Mouse (Mus musculus) MEL (cell line): ENCODE measurements at regions not wholly inside any gene's neighbourhood (a gene's known extent, or its start where the extent isn't known, plus 50 kb on each side); places are given as distances from the start of the nearest gene placed in this dataset.

ENCODE experiments used
- DNase-seq: peaks from one replicate; pipeline ENCODE4 v3.0.0; 2011; ENCODE audit warnings: low read depth, low spot score
- H3K27ac ChIP-seq: 2 replicates; pipeline ENCODE4 v1.5.1; 2012; ENCODE audit warnings: low read depth, mild to moderate bottlenecking, control low read depth, low read length, moderate library complexity; ENCODE audit not compliant: control insufficient read depth
- H3K27me3 ChIP-seq, 2 experiments: fragments of 150-350 bp in 1 of 2; sonication (generic) in 1 of 2; 2 replicates each; pipeline ENCODE4 v1.6.1; 2012; ENCODE audit warnings: low read length in 2 of 2, mild to moderate bottlenecking in 2 of 2, improper control_type of control experiment in 1 of 2, moderate library complexity in 1 of 2; ENCODE audit not compliant: insufficient read depth in 2 of 2, control insufficient read depth in 1 of 2
- H3K36me3 ChIP-seq, 2 experiments: 2 replicates each; pipeline ENCODE4 v1.6.1; 2012 to 2014; ENCODE audit warnings: low read length in 2 of 2, improper control_type of control experiment in 1 of 2, inconsistent platforms in 1 of 2, mild to moderate bottlenecking in 1 of 2; ENCODE audit not compliant: insufficient read depth in 2 of 2, control insufficient read depth in 1 of 2
- H3K4me1 ChIP-seq, 2 experiments: fragments of 150-350 bp in 1 of 2; sonication (generic) in 1 of 2; 2 replicates each; pipeline ENCODE4 v1.6.1; 2012; ENCODE audit warnings: low read length in 2 of 2, improper control_type of control experiment in 1 of 2, mild to moderate bottlenecking in 1 of 2; ENCODE audit not compliant: insufficient read depth in 2 of 2, control insufficient read depth in 1 of 2
- H3K4me3 ChIP-seq, 2 experiments: fragments of 150-350 bp in 1 of 2; sonication (generic) in 1 of 2; 2 replicates each; pipeline ENCODE4 v1.5.1; 2012; ENCODE audit warnings: low read depth in 2 of 2, low read length in 2 of 2, mild to moderate bottlenecking in 2 of 2, moderate library complexity in 2 of 2, control low read depth in 1 of 2, improper control_type of control experiment in 1 of 2; ENCODE audit not compliant: control insufficient read depth in 1 of 2, insufficient read depth in 1 of 2
- H3K79me2 ChIP-seq: 2 replicates; pipeline ENCODE4 v1.6.1; 2012; ENCODE audit warnings: mild to moderate bottlenecking, low read length, moderate library complexity; ENCODE audit not compliant: control insufficient read depth, poor library complexity, insufficient read depth
- H3K9ac ChIP-seq: 2 replicates; pipeline ENCODE4 v1.6.1; 2012; ENCODE audit warnings: low read depth, mild to moderate bottlenecking, control low read depth, low read length, moderate library complexity; ENCODE audit not compliant: control insufficient read depth, poor library complexity, severe bottlenecking
- H3K9me3 ChIP-seq: fragments of 150-350 bp; sonication (generic); replicated peaks from 2 replicates; pipeline ENCODE4 v1.6.1; 2012; ENCODE audit warnings: mild to moderate bottlenecking, low read length, improper control_type of control experiment, moderate library complexity; ENCODE audit not compliant: insufficient read depth
- BHLHE40 ChIP-seq: IDR thresholded peaks from 2 replicates; pipeline ENCODE4 v1.6.1; 2012; ENCODE audit warnings: low read depth, mild to moderate bottlenecking, inconsistent platforms, low read length, improper control_type of control experiment, borderline replicate concordance
- CHD1 ChIP-seq: IDR thresholded peaks from 2 replicates; pipeline ENCODE4 v1.6.1; 2012; ENCODE audit warnings: low read depth, mild to moderate bottlenecking, inconsistent platforms, low read length, improper control_type of control experiment
- CHD2 ChIP-seq: IDR thresholded peaks from 2 replicates; pipeline ENCODE4 v1.6.1; 2011; ENCODE audit warnings: low read length, improper control_type of control experiment
- E2F4 ChIP-seq: IDR thresholded peaks from 2 replicates; pipeline ENCODE4 v1.6.1; 2011; ENCODE audit warnings: low read depth, low read length, improper control_type of control experiment, borderline replicate concordance
- GABPA ChIP-seq: IDR thresholded peaks from 2 replicates; pipeline ENCODE4 v1.6.1; 2012; ENCODE audit warnings: low read depth, mild to moderate bottlenecking, inconsistent platforms, low read length, improper control_type of control experiment, moderate library complexity
- GATA1 ChIP-seq: IDR thresholded peaks from 2 replicates; pipeline ENCODE4 v1.6.1; 2011; ENCODE audit warnings: low read depth, low read length, improper control_type of control experiment
- HCFC1 ChIP-seq: IDR thresholded peaks from 2 replicates; pipeline ENCODE4 v1.6.1; 2012; ENCODE audit warnings: low read depth, mild to moderate bottlenecking, inconsistent platforms, low read length, improper control_type of control experiment, moderate library complexity
- JUND ChIP-seq: IDR thresholded peaks from 2 replicates; pipeline ENCODE4 v1.6.1; 2011; ENCODE audit warnings: low read depth, mild to moderate bottlenecking, improper control_type of control experiment, low read length
- MAZ ChIP-seq: IDR thresholded peaks from 2 replicates; pipeline ENCODE4 v1.6.1; 2012; ENCODE audit warnings: low read depth, mild to moderate bottlenecking, inconsistent platforms, low read length, improper control_type of control experiment
- MXI1 ChIP-seq: IDR thresholded peaks from 2 replicates; pipeline ENCODE4 v1.6.1; 2011; ENCODE audit warnings: mild to moderate bottlenecking, low read depth, low read length, improper control_type of control experiment
- NELFE ChIP-seq: IDR thresholded peaks from 2 replicates; pipeline ENCODE4 v1.6.1; 2011; ENCODE audit warnings: low read depth, low read length, improper control_type of control experiment
- NRF1 ChIP-seq: IDR thresholded peaks from 2 replicates; pipeline ENCODE4 v1.6.1; 2014; ENCODE audit warnings: low read depth, mild to moderate bottlenecking, inconsistent platforms, low read length, improper control_type of control experiment, moderate library complexity; ENCODE audit not compliant: poor library complexity, insufficient read depth, severe bottlenecking
- POLR2A ChIP-seq, 2 experiments: IDR thresholded peaks; 2 replicates each; pipeline ENCODE4 v1.6.1; 2011 to 2012; ENCODE audit warnings: low read length in 2 of 2, mild to moderate bottlenecking in 2 of 2, control low read depth in 1 of 2, improper control_type of control experiment in 1 of 2, low read depth in 1 of 2, moderate library complexity in 1 of 2; ENCODE audit not compliant: control insufficient read depth in 1 of 2, insufficient read depth in 1 of 2, poor library complexity in 1 of 2
- POLR2AphosphoS2 ChIP-seq: IDR thresholded peaks from 2 replicates; pipeline ENCODE4 v1.6.1; 2011; ENCODE audit warnings: low read length, improper control_type of control experiment
- POLR2AphosphoS5 ChIP-seq: IDR thresholded peaks from 2 replicates; pipeline ENCODE4 v1.6.1; 2012; ENCODE audit warnings: low read depth, borderline replicate concordance, mild to moderate bottlenecking, inconsistent platforms, low read length, moderate library complexity, mixed read lengths
- TAL1 ChIP-seq: IDR thresholded peaks from 2 replicates; pipeline ENCODE4 v1.6.1; 2012; ENCODE audit warnings: mild to moderate bottlenecking, inconsistent platforms, low read length, moderate library complexity, mixed read lengths
- USF2 ChIP-seq, 2 experiments: IDR thresholded peaks; 2 replicates each; pipeline ENCODE4 v1.6.1; 2011 to 2012; ENCODE audit warnings: improper control_type of control experiment in 2 of 2, low read length in 2 of 2, borderline replicate concordance in 1 of 2, inconsistent platforms in 1 of 2, low read depth in 1 of 2, mild to moderate bottlenecking in 1 of 2; ENCODE audit not compliant: insufficient read depth in 1 of 2
- ZC3H11A ChIP-seq: IDR thresholded peaks from 2 replicates; pipeline ENCODE4 v1.6.1; 2012; ENCODE audit warnings: low read depth, mild to moderate bottlenecking, inconsistent platforms, low read length, improper control_type of control experiment
- ZMIZ1 ChIP-seq: IDR thresholded peaks from 2 replicates; pipeline ENCODE4 v1.6.1; 2012; ENCODE audit warnings: low read depth, mild to moderate bottlenecking, inconsistent platforms, low read length, improper control_type of control experiment, moderate library complexity
- ZNF384 ChIP-seq: IDR thresholded peaks from 2 replicates; pipeline ENCODE4 v1.6.1; 2012; ENCODE audit warnings: low read depth, mild to moderate bottlenecking, inconsistent platforms, low read length, improper control_type of control experiment

DNA sequence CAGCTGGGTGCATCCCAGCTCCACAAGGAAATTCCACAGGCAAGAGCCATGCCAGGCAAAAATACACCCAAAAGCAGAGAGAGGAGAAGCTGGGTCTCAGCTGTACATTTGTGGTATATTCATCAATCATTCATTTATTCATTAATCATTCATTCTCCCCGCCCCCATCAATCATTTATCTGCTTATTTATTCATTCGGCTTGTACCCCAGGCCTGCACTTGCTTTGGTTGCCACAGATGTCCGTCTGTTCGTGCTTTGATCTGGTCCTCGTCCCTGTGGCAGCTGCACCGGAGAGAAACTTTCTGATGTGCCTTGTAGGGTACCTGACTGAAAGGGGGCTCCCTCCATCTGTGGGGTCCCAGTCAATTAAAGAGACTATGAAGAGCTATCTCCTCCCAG is 87.2 kb upstream of the Pkdcc start:
- no peak for DNase-seq
- Histone ChIP-seq H3K27ac (no peak overlapping the region), H3K4me3 (no peak overlapping the region), H3K9me3 (no peaks in the 10 kb centered on the region), H3K9ac (no peak overlapping the region), H3K79me2 (no peaks in the 10 kb centered on the region), H3K27me3 (no peaks in the 10 kb centered on the region; a peak in 2 of 4 replicates), H3K4me1 (no peaks in the 10 kb centered on the region), H3K36me3 (no peaks in the 10 kb centered on the region)
- TF ChIP-seq HCFC1 (no peak), CHD2 (no peak), USF2 (IDR thresholded peaks at IDR 0.05; ENCODE audit: borderline replicate concordance in 1 of 2, insufficient read depth in 1 of 2, low read depth in 1 of 2, low read length in 2 of 2) (no peak), GABPA (no peak), NRF1 (no peak), MXI1 (no peak), POLR2AphosphoS5 (no peak), NELFE (no peak), JUND (no peak), E2F4 (no peak), TAL1 (no peak)
- TF ChIP-seq, all 39 proteins: peak for 0

DNA sequence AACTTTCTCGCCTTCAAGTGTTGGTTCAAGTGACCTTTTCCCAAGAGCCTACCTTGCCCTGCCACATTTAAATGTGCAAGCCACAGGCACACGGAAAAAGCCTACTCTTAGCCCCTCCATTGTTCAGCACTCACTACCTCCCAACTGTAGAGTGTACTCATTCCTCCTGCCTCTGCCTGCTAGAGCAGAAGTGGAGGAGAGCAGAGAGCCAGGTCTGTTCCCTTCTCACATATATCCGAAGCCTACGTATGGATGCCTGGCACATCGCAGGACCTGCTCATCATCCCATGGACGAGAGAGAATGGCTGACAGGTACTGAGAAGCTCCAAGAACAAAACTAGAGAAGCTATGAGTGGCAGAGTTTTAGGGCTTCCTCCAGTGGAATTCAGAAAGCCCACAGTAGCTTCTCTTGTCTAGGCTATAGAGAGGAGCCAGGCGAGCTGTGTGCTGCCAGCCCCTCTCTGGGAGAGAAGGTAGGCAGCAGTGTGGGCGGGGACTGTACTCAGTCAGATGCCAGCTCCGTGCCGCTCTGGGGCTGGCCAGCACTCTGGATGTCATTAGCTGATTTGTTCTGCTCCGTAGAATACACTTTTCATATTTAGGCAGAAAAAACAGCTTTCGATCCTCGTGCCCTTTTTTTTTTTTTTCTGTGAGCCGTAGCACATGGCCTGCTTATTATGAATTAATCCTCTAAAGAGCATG is 86.1 kb upstream of the Pkdcc start:
- no peaks in the 10 kb centered on the region for H3K36me3 ChIP-seq
- H3K4me3 ChIP-seq: no peak overlapping the region
- no peak overlapping the region for H3K9ac ChIP-seq
- H3K27ac ChIP-seq: no peak overlapping the region
- H3K27me3 ChIP-seq: no peaks in the 10 kb centered on the region; a peak in 2 of 4 replicates
- DNase-seq: no peak
- no peak for TF ChIP-seq GATA1
- no peak for TF ChIP-seq CHD1
- no peak for TF ChIP-seq ZC3H11A
- TF ChIP-seq, all 39 proteins: peak for 0
- Histone ChIP-seq H3K79me2 (no peaks in the 10 kb centered on the region), H3K4me1 (no peaks in the 10 kb centered on the region), H3K9me3 (no peaks in the 10 kb centered on the region)

DNA sequence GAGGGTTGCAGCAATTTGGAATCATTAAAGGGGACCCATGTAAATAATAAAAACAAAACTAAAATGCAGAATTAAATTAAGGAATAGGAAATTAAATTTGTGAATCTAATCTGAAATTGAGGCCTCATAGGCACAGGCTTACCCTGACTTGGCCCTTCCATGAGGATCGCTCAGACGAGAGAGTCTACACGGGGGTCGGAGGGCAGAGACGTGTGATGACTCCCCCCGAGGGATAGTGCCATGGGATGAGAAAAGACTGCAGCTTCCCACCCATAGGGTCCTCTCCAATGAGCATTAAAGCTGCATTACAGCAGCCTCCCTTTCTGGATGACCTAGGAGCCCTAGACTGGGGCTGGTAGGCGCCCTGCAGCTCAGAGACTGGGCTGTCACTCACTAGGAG is 85.4 kb upstream of the Pkdcc start:
- no peaks in the 10 kb centered on the region for H3K79me2 ChIP-seq
- no peak for DNase-seq
- H3K4me3 ChIP-seq: no peak overlapping the region
- H3K27me3 ChIP-seq: no peaks in the 10 kb centered on the region; a peak in 2 of 4 replicates
- H3K36me3 ChIP-seq: no peaks in the 10 kb centered on the region
- TF ChIP-seq POLR2A (IDR thresholded peaks at IDR 0.05; ENCODE audit: control insufficient read depth in 1 of 2, insufficient read depth in 1 of 2, low read depth in 1 of 2, low read length in 2 of 2, poor library complexity in 1 of 2) (no peak), MAZ (no peak), GABPA (no peak), JUND (no peak), BHLHE40 (no peak), GATA1 (no peak), TAL1 (no peak), NRF1 (no peak), POLR2AphosphoS2 (no peak), ZMIZ1 (no peak), ZNF384 (no peak), POLR2AphosphoS5 (no peak)
- H3K4me1 ChIP-seq: no peaks in the 10 kb centered on the region
- no peaks in the 10 kb centered on the region for H3K9me3 ChIP-seq
- H3K27ac ChIP-seq: no peak overlapping the region
- no peak overlapping the region for H3K9ac ChIP-seq
